Mouse (Mus musculus) G1E (cell line): ENCODE data around the gene Cux1.

Source experiments
- CTCF ChIP-seq: IDR thresholded peaks from 2 replicates; pipeline ENCODE4 v1.5.1; 2012; ENCODE audit warnings: low read depth, low read length, inconsistent platforms, mixed read lengths
- GATA1 ChIP-seq: IDR thresholded peaks from 2 replicates; pipeline ENCODE4 v1.6.1; 2012; ENCODE audit warnings: borderline replicate concordance, low read length, inconsistent platforms, mixed read lengths
- POLR2AphosphoS5 ChIP-seq: IDR thresholded peaks from 2 replicates; pipeline ENCODE4 v1.6.1; 2012; ENCODE audit warnings: low read depth, low read length, inconsistent platforms; ENCODE audit not compliant: insufficient replicate concordance
- TAL1 ChIP-seq: conservative IDR thresholded peaks from 2 replicates; pipeline ENCODE4 v1.6.1; 2012; ENCODE audit warnings: low read depth, low read length, inconsistent platforms, mixed read lengths

DNA sequence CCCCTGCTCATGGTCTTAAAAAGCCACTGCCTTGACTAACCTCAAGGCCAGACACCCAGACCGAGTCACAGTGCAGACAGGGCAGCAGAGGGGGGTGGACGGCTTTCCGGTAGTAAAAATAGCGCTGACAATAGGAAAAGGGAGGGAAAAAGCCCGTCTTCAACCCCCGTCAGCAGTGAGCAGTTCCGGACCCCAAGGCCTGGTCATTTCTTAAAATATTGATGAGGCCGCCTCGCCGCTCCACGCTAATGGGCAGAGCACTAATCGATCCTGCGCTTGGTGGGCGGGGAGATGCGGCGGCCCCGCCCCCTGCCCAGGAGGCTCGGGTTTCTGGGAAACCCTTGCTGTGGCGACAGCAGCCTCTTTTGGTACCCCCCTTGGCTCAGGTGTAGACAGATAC is 329.7 kb downstream of the Cux1 start:
- TF ChIP-seq CTCF = no peak
- no peak for TF ChIP-seq POLR2AphosphoS5
- no peak for TF ChIP-seq TAL1
- no peak for TF ChIP-seq GATA1
